Mouse (Mus musculus) cerebellum, adult 11 months (tissue): Measurements from ENCODE around the gene A230050P20Rik.

ENCODE experiments used
- DNase-seq: peaks from one replicate; pipeline ENCODE4 v3.0.0; 2022

The A230050P20Rik gene

GRCm38 (mm10) chr9:20897736-20898510 lies 29.5 kb downstream of the A230050P20Rik start:
- DNase-seq = no peak

- peak; percentile 79 for DNase-seq
These were observed 30.1 kb downstream of the A230050P20Rik start, which contains the start of gene Eif3g for GRCm38 (mm10) chr9:20898511-20899073. Gene Eif3g (minus strand): TSS chr9:20898623.

- DNase-seq = no peak
These were observed 33.2 kb downstream of the A230050P20Rik start for GRCm38 (mm10) chr9:20901466-20902173.

- DNase-seq = no peak
These were observed 33.7 kb downstream of the A230050P20Rik start for GRCm38 (mm10) chr9:20902174-20902491.

- no peak for DNase-seq
These were observed 41.5 kb downstream of the A230050P20Rik start for GRCm38 (mm10) chr9:20909948-20910347.

- DNase-seq = no peak
These were observed 47.7 kb downstream of the A230050P20Rik start for GRCm38 (mm10) chr9:20916160-20916559.

GRCm38 (mm10) chr9:20923258-20923657 lies 54.8 kb downstream of the A230050P20Rik start:
- no peak for DNase-seq
